Mouse (Mus musculus): ENCODE measurements around the gene Sbk3.

The Sbk3 gene

DNA sequence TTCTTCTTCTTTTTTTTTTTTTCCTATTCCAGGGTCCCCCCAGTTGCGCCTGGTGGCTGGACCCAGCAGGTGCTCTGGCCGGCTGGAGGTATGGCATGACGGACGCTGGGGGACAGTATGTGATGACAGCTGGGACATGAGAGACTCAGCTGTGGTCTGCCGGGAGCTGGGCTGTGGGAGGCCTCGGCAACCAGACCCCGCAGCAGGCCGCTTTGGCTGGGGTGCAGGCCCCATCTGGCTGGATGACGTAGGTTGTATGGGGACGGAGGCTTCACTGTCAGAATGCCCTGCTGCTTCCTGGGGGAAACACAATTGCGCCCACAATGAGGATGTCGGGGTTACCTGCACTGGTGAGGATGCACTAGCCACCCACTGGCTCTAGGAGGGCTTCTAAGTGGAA, 37.9 kb downstream of the Sbk3 start:
- no peak for DNase-seq (ENCODE audit: low read depth, low spot score)

GRCm38 (mm10) chr7:4928323-4928722, 42.6 kb downstream of the Sbk3 start:
- DNase-seq (ENCODE audit: low read depth, low spot score), result no peak

DNA sequence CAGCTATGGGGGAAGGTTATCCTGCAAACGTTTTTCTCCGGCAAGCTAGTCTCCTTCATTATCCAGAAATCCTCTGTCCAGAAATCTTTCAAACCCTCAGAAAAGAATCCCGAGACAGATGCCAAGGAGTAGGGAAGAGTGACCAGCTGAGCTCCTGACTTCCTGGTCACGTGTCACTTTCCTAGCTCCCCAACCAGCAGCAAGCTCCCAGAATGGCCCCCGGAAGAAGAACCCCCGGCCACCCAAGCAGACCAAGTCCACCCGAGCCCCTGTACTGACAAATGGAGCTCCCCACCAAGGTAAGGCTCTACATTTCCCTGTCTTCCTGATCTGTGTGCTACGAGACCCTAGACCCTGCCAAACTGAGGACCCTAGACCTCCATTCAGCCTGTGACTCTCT, 43.3 kb downstream of the Sbk3 start:
- DNase-seq (ENCODE audit: low read depth, low spot score), result no peak

DNA sequence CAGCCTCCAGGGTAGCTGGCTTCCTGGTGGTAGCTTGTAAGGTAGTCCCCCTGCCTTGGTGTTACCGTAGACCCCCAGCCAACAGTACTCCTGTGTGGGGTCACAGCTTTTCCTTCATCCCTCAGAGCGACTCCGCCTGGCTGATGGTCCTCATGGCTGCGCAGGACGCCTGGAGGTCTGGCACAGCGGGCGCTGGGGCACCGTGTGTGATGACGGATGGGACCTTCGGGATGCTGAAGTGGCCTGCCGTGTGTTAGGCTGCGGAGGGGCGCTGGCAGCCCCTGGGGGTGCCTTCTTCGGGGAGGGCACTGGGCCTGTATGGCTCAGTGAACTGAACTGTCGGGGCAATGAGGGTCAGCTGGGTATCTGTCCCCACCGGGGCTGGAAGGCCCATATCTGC, 44.1 kb downstream of the Sbk3 start:
- DNase-seq (ENCODE audit: low read depth, low spot score), result no peak

DNA sequence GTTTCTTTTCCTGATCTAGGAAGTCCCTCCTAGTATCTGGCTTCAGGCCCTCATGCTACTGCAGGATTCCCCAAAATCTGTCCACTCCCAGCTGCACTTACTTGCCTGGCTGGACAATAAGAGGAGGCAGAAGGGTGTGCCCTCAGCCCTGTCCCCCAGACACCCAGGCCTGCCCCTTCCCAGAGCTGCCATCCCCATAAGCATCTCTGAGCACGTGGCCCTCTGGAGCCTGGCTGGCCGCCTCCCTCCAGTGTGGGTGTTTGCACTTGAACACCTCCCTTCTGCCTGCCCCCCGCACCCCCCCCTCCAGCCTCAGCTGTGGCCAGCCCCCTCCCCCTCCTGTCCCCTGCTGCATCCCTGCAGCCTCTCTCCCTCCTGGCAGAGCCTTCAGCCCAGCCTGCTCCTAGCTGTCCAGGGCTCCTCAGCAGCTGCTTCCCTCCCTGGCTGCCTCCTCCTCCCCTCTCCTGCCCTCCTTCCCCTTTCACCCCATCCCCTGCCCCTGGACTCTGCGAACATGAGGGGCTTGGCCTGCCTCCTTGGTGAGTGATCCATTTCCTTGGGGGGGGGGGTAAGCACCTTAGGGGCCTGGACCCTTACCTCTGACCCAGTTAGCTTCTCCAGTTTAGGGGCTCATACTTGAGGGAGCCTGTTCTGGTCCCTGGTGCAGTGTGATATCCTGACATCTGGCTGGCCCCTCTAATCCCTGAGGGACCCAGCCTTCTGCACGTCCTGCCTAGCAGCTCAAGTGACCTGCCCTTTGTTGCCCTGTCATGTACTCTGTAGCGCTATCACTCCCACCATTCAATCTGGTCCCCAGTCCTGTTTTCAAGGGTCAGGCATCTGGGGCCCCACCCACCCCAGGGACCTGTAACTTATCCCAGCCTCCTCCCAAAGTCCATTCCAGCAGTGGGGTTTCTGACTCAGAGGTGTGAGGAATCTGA, 45.3 kb downstream of the Sbk3 start, which contains the start of gene Ssc5d:
Gene Ssc5d, plus strand, starts transcription at position 345 of the 941 bp plus-strand sequence.
- DNase-seq (ENCODE audit: low read depth, low spot score), result peak; percentile 82

DNA sequence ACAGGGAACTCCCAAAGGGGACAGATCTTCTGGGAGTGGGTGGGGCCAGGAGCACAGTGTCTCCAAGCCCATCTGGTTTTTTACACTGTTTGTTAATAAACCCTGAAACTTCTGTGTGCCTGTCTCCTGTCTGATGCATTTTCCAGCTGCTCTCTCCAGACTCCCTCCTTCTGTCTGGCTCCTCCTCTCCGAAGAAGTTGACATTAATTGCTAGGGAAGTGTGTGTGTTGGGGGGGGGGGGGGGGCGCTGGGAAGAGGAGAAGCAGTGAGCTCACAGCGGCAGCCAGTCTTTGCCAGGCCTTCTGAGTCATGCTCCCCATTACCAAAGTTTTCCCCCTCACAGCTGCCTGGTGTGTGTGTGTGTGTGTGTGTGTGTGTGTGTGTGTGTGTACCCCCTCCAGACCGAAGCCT, 46.1 kb downstream of the Sbk3 start:
- DNase-seq (ENCODE audit: low read depth, low spot score), result peak; percentile 84

GRCm38 (mm10) chr7:4924483-4924882, 46.5 kb downstream of the Sbk3 start:
- no peak for DNase-seq (ENCODE audit: low read depth, low spot score)

DNA sequence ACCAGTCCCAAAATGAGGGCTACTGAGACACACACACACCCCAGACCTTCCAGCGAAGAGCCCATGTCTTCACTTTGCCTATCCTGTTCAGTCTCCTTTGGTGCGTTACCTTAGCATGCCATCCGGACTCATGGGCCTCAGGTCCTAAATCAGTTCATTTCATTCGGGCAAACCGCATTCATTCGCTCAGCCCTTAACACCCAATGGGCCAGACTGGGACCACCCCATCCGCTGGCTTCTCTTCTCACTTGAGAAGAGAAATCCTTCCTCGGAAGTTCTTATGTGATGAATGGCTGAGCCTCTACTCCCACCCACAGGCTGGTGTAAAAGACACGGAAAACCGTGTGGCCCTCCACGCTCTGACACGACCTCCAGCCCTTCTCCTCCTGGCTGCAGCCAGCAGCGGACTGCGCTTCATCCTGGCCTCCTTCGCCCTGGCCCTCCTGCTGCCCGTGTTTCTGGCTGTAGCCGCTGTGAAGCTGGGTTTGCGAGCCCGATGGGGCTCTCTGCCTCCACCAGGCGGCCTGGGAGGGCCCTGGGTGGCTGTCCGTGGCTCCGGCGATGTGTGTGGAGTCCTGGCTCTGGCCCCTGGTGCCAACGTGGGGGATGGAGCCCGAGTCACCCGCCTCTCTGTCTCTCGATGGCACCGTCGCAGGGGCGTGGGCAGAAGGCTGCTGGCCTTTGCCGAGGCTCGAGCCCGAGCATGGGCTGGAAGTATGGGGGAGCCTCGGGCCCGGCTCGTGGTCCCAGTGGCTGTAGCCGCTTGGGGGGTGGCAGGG, 47.2 kb downstream of the Sbk3 start:
- DNase-seq (ENCODE audit: low read depth, low spot score), result no peak

DNA sequence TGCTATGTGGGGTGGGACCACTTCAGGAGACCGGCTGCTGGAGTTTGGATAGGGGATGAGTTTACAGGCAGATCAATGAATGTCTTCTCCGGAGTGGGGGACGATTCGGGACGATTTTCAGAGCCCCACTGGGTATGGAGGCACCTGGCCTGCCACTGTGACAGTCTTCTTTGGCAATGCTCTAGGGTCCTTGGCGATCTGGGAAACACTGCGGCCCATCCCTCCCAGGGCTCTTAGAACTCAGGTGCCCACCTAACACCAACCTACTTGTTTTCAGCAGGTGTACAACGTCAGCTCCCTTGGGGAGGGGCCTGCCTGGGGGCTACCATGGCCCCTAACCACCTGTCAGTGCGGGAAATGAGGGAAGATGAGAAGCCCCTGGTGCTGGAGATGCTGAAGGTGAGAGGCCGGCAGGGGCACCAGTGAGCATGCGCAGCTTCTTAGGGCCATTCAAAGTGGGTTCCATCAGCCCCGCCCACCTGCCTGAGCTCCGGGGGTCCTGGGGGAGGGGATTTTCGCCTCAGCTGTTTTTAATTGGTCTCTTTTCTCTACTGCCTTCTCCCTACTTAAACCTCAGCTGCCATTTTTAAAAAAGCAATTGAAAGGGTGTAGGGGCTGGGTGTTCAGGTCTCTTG, 47.9 kb downstream of the Sbk3 start:
- no peak for DNase-seq (ENCODE audit: low read depth, low spot score)

DNA sequence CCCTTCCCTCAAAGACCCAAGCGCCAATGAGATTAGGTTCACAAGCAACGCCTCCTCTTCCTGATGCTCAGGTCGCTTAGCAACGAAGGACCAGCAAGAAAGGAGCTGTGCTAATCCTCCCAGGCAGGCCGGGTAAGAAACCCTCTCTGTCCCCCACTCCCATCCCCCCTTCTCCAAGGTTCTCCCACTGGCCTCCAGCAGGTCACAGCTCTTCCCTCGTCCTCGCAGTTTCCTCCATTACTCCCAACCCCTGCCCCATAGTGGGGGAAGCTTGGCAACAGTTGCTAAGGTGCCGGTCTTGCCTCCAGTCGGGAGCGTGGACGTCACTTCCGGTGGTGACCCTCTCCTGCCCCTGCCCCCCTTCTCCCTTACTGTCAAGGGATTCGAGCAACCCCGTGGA, 48.5 kb downstream of the Sbk3 start:
- DNase-seq (ENCODE audit: low read depth, low spot score), result no peak

DNA sequence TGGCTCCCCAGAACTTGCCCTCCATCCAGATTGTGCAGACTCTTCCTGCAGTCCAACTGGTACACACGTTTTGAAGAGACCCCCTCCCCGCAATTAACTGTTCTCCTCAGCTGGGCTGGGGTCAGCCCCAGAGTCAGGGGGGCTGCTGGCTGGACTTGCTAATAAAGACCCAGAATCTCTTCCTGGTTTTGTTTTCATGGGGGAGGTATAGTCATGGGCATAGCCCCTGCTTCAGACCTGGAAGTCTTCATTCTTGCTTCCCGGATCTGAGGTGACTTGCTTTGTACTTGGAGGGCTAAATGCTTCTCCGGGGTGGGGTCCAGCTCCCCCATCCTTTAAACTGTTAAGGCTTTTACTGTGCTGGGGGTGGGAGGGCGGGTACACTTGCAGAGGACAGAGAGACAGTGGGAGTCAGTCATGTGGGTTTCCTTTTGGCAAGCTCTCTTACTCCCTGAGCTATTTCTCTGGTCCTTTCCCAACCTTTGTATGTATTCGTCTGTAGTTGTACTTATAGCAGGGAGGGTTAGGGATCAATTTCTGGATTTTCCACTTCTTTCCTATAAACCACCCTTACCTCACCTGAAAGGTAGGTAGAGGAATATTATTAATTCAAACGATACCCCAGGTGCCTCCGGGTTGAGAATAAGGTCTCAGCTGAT, 49.0 kb downstream of the Sbk3 start, which contains the start of gene Nat14:
Gene Nat14, plus strand, starts transcription at position 205 of the 659 bp plus-strand sequence.
- DNase-seq (ENCODE audit: low read depth, low spot score), result no peak

DNA sequence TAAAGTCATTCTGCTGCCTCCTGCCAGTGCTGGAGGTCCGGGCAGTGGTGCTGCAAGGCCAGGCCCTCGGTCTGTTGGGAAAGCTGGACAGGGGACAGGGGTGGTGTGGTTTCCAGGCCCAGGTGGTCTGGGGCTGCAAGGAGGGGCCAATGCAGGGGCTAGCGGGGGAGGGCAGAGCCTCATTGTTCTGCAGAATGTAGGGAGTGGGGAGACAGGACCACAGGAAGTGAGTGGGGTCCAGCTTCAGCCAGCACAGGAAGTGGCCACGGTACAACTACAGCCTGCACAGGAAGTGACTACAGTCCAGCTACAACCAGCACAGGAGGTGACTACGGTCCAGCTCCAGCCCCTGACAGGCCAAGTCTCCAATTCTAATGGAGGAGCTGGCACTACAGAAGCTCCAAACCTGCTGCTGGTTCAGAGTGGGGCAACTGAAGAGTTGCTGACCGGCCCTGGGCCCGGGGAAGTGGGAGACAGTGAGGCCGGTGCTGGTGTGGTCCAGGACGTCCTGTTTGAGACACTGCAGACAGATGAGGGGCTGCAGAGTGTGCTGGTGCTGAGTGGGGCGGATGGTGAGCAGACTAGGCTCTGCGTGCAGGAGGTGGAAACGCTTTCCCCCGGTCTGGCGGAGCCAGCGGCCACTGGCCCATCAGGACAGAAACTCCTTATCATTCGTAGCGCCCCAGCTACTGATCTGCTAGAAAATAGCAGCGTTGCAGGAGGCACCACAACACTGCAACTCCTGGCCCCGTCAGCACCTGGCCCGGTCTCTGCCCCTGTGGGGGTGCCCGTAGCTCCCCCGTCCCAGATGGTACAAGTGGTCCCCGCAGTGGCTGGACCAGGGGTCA, 49.8 kb downstream of the Sbk3 start:
- no peak for DNase-seq (ENCODE audit: low read depth, low spot score)

GRCm38 (mm10) chr7:4920496-4920895, 50.5 kb downstream of the Sbk3 start:
- DNase-seq (ENCODE audit: low read depth, low spot score), result no peak

- DNase-seq (ENCODE audit: low read depth, low spot score), result no peak
Measured at GRCm38 (mm10) chr7:4919971-4920370, 51.0 kb downstream of the Sbk3 start.

DNA sequence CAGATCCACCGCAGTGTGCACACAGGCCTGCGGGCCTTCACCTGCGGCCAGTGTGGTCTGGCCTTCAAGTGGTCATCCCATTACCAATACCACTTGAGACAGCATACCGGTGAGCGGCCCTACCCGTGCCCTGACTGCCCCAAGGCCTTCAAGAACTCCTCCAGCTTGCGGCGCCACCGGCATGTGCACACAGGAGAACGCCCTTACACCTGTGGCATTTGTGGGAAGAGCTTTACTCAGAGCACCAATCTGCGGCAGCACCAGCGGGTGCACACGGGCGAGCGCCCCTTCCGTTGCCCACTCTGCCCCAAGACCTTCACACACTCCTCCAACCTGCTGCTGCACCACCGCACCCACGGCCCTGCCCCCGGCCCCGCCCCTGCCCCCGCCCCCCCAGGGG, 51.9 kb downstream of the Sbk3 start:
- DNase-seq (ENCODE audit: low read depth, low spot score), result no peak

GRCm38 (mm10) chr7:4918681-4919080, 52.3 kb downstream of the Sbk3 start:
- no peak for DNase-seq (ENCODE audit: low read depth, low spot score)

- no peak for DNase-seq (ENCODE audit: low read depth, low spot score)
Measured at GRCm38 (mm10) chr7:4917494-4917893, 53.5 kb downstream of the Sbk3 start.

DNA sequence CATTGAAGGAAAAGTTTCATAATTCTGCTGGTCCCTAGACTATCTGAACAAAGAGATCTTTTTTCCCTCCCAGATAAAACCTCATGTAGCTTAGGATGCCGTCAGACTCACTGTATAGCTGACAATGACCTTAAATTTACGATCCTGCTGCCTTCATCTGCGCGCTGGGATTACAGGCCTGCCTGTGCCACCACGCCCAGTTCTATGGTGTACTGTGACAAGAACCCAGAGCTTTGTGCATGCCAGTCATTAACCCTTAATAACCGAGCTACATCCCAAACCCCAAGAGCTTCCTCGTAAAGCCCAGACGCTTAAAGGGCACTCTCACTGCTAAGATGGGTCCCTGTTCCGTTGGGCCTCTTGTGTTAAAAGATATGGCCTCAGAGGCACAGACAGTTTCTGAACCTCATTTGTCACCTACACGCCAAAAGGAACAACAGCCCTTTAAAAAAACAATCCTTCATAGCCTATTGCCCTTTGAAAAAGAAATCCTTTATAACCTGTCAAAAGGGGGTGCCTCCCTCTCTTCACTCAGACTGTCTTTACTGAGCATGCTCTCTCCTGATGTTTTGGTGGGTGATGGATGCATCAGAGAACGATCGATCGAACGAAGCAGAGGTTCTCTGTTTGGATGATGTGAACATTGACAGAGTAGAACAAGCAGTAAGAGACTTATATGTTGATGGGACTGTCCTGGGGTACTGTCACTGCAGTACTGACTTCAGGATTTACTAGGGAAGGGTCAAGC, 55.1 kb downstream of the Sbk3 start:
- DNase-seq (ENCODE audit: low read depth, low spot score), result no peak

All from skeletal muscle tissue, adult 2 months (tissue).